Mouse (Mus musculus) testis, adult 2 months (tissue): ENCODE measurements around the gene Eme2. TPM values are rescaled to one million over a fixed set of nuclear protein-coding genes. Genes with fewer than 3 reads are reported as not detected.

Experiments
- H3K27ac ChIP-seq: fragments of 200-500 bp; 2 replicates; pipeline ENCODE4 v1.5.1; 2012; ENCODE audit warnings: low read depth, low read length; ENCODE audit not compliant: control insufficient read depth, insufficient read depth
- H3K27me3 ChIP-seq: fragments of 200-500 bp; 2 replicates; pipeline ENCODE4 v1.6.1; 2012; ENCODE audit warnings: mild to moderate bottlenecking, low read length, moderate library complexity; ENCODE audit not compliant: control insufficient read depth, insufficient read depth
- H3K36me3 ChIP-seq: fragments of 200-500 bp; 2 replicates; pipeline ENCODE4 v1.6.1; 2012; ENCODE audit warnings: mild to moderate bottlenecking, low read length; ENCODE audit not compliant: control insufficient read depth, insufficient read depth
- H3K4me1 ChIP-seq: fragments of 200-500 bp; 2 replicates; pipeline ENCODE4 v1.6.1; 2012; ENCODE audit warnings: low read length; ENCODE audit not compliant: control insufficient read depth, insufficient read depth
- H3K4me3 ChIP-seq: fragments of 200-500 bp; 2 replicates; pipeline ENCODE4 v1.5.1; 2012; ENCODE audit warnings: low read depth, mild to moderate bottlenecking, low read length, moderate library complexity, mixed read lengths; ENCODE audit not compliant: control insufficient read depth
- CTCF ChIP-seq: fragments of 200-500 bp; IDR thresholded peaks from 2 replicates; pipeline ENCODE4 v1.5.1; 2012; ENCODE audit warnings: low read depth, mild to moderate bottlenecking, inconsistent platforms, low read length, moderate library complexity; ENCODE audit not compliant: control insufficient read depth, insufficient read depth, insufficient replicate concordance
- POLR2A ChIP-seq: fragments of 200-500 bp; IDR thresholded peaks from 2 replicates; pipeline ENCODE4 v1.6.1; 2012; ENCODE audit warnings: low read depth, mild to moderate bottlenecking, inconsistent platforms, low read length, moderate library complexity; ENCODE audit not compliant: control insufficient read depth
- polyA plus RNA-seq: library from polyadenylated mRNA; depleted of rRNA; stranded (reverse); fragments of >200 nt; gene quantifications from 2 replicates; pipeline ENCODE4 v1.2.3, GENCODE M21; 2012

Eme2 gene
- polyA plus RNA-seq, 1 experiment = 28.0 TPM

DNA sequence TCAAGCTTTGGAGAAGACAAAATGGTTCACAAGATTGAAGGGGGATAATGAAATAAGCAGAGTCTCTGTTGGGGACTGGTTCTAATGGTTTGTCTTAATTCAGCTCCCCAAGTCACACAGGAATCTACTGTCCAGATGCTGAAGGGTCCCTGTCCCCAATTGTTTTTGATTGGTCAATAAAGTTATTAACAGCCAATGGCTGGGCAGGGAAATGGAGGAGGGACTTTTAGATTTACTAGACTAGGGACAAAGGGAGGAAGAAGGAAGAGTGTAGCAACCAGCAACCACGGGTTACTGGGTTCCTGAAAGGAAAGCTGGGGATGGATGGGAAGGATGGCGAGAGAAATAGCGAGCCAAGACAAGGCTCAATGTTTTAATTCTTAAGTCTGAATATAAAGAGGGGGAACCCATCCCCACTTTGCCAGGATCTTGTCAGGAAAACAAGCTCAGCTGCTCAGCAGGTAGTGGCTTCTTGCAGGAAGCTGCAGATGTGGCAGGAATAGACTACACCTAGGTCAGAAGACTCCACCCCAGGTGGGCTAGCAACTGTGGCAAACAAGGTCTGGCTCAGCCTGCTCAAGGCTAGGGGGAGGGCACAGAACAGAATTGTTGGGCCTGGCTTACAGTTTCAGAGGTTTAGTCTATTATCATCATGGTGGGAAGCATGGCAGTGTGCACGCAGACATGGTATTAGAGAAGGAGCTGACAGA is 21.0 kb downstream of the Eme2 start:
- H3K4me3 ChIP-seq = peak overlapping the region; percentile 90
- H3K36me3 ChIP-seq = no peaks in the 10 kb centered on the region
- H3K4me1 ChIP-seq = no peaks in the 10 kb centered on the region; the same call in 1 of the 2 replicates
- no peak for TF ChIP-seq POLR2A
- no peak for TF ChIP-seq CTCF
- peak overlapping the region; percentile 70; the same call in 1 of the 2 replicates for H3K27ac ChIP-seq
- H3K27me3 ChIP-seq = no peaks in the 10 kb centered on the region

DNA sequence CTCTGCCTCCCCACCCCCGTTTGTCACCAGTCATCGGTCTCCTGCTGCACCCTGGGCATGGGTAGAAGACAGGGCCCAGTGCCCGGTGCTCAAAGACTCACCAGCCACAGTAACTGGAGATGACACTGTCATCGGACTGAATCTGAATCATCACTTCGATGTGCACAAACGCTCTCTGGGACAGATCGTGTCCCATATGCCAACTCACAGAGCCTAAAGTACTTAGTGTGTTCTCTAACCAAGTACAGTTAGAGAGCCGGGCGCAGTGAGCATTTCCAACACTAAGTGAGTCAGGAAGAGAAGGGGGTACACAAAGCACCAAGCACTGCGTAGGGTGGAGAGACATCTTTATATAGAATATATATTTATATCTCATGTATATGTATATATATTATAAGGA is 27.0 kb downstream of the Eme2 start:
- H3K36me3 ChIP-seq = no peaks in the 10 kb centered on the region; the same call in 1 of the 2 replicates
- TF ChIP-seq POLR2A (no peak), CTCF (no peak)
- no peak overlapping the region for H3K4me3 ChIP-seq
- no peaks in the 10 kb centered on the region for H3K27me3 ChIP-seq
- no peak overlapping the region for H3K27ac ChIP-seq
- no peaks in the 10 kb centered on the region; the same call in 1 of the 2 replicates for H3K4me1 ChIP-seq

GRCm38 (mm10) chr17:24865776-24866175 is 29.1 kb downstream of the Eme2 start, which contains the start of gene Igfals:
Gene Igfals, plus strand, starts transcription at chr17:24865997.
- Histone ChIP-seq H3K27me3 (no peaks in the 10 kb centered on the region), H3K36me3 (no peaks in the 10 kb centered on the region; the same call in 1 of the 2 replicates), H3K4me1 (no peaks in the 10 kb centered on the region), H3K4me3 (no peak within 1 kb of the TSS), H3K27ac (no peak within 1 kb of the TSS)
- TF ChIP-seq POLR2A (no peak), CTCF (no peak)

- TF ChIP-seq POLR2A = no peak
- no peak for TF ChIP-seq CTCF
- no peaks in the 10 kb centered on the region; the same call in 1 of the 2 replicates for H3K36me3 ChIP-seq
Observed at GRCm38 (mm10) chr17:24861785-24862184, 33.1 kb downstream of the Eme2 start.

DNA sequence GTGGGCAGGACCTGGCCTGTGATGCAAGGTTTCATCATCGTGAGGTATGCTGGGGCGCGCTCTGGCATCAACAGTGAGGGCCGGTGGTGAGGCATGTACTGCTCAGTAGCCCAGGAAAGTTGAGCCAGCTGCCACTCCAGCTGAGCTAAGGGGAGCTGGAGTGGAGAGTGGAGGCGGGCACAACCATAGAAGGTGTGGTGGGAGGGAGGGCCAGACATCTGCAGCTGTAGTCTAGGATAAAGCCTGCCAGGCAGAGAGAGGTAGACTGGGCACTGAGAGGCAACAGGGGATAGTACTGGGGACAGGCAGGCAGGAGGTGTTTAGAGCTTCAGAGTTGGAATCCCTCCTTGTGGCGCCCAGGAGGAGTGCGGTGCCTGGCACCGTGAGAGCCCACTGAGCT is 34.8 kb downstream of the Eme2 start:
- H3K4me1 ChIP-seq = no peaks in the 10 kb centered on the region
- no peak overlapping the region for H3K27ac ChIP-seq
- TF ChIP-seq CTCF = no peak
- TF ChIP-seq POLR2A = 0 out of 2 replicates have a peak, but pooled peaks have one; percentile 8
- no peak overlapping the region for H3K4me3 ChIP-seq
- H3K36me3 ChIP-seq = peaks cover 1% of the 10 kb centered on the region; the same call in 1 of the 2 replicates
- no peaks in the 10 kb centered on the region for H3K27me3 ChIP-seq

More at GRCm38 (mm10) chr17:24861785-24862184, 33.1 kb downstream of the Eme2 start:
- Histone ChIP-seq H3K4me3 (no peak overlapping the region), H3K27me3 (no peaks in the 10 kb centered on the region), H3K27ac (no peak overlapping the region), H3K4me1 (no peaks in the 10 kb centered on the region)

GRCm38 (mm10) chr17:24858967-24859366 is 35.9 kb downstream of the Eme2 start:
- no peak overlapping the region for H3K27ac ChIP-seq
- no peaks in the 10 kb centered on the region for H3K4me1 ChIP-seq
- H3K27me3 ChIP-seq = no peaks in the 10 kb centered on the region
- H3K36me3 ChIP-seq = peaks cover 1% of the 10 kb centered on the region; the same call in 1 of the 2 replicates
- H3K4me3 ChIP-seq = no peak overlapping the region
- TF ChIP-seq POLR2A = no peak
- TF ChIP-seq CTCF = no peak

DNA sequence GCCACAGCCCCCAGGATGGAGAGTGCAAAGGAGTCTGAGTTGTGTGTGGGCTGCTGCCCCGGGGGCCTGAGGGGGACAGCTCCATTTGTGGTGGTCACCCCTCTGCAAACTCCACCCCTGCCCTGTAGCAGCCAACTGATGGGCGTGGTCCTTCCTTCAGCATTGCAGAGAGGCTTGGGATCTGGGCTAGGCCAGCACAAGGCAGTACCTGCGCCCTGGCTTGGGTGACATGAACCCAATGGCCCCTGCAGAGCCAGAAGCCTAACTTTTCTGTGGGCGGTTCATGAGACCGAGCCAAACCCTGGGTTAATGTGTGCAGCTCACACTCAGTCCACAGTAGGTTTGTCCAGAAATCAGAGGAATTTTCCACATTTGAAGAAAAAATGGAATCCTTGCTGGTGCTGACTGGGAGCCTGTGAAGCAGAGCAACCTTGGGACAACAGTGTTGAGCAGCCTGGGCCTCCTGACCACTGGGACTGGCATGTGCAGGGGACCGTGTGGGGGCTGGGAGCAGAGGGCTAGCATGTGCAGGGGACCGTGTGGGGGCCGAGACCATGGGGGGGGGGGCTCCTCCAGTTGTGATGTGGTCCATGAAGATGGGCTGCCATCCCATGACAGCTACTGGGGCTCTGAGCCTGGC is 36.9 kb downstream of the Eme2 start:
- peaks cover 3% of the 10 kb centered on the region; the same call in 1 of the 2 replicates for H3K36me3 ChIP-seq
- H3K27ac ChIP-seq = no peak overlapping the region
- H3K4me3 ChIP-seq = no peak overlapping the region
- H3K27me3 ChIP-seq = no peaks in the 10 kb centered on the region
- no peaks in the 10 kb centered on the region for H3K4me1 ChIP-seq
- TF ChIP-seq POLR2A (no peak), CTCF (no peak)

GRCm38 (mm10) chr17:24856589-24856988 is 38.3 kb downstream of the Eme2 start:
- Histone ChIP-seq H3K4me3 (no peak overlapping the region), H3K27ac (no peak overlapping the region), H3K36me3 (peaks cover 3% of the 10 kb centered on the region; the same call in 1 of the 2 replicates), H3K4me1 (no peaks in the 10 kb centered on the region; the same call in 1 of the 2 replicates), H3K27me3 (no peaks in the 10 kb centered on the region)
- no peak for TF ChIP-seq POLR2A
- no peak for TF ChIP-seq CTCF
